Mouse (Mus musculus) C2C12 (cell line): Measurements from ENCODE around the gene Rlf. TPM values are rescaled to one million over a fixed set of nuclear protein-coding genes. Genes with fewer than 3 reads are reported as not detected.

Source experiments
- H3K27me3 ChIP-seq: one replicate; pipeline ENCODE4 v1.6.1; 2011; ENCODE audit not compliant: control insufficient read depth, insufficient read depth, insufficient read length
- H3K36me3 ChIP-seq: one replicate; pipeline ENCODE4 v1.6.1; 2011; ENCODE audit not compliant: control insufficient read depth, insufficient read depth
- H3K4me3 ChIP-seq: one replicate; pipeline ENCODE4 v1.5.1; 2011; ENCODE audit warnings: mild to moderate bottlenecking, control low read depth; ENCODE audit not compliant: poor library complexity, insufficient read depth, severe bottlenecking
- H3K79me2 ChIP-seq: one replicate; pipeline ENCODE4 v1.6.1; 2011; ENCODE audit not compliant: control insufficient read depth, insufficient read depth
- H3K79me3 ChIP-seq: one replicate; pipeline ENCODE4 v1.6.1; 2011; ENCODE audit warnings: low read depth, control low read depth
- H3ac ChIP-seq: one replicate; pipeline ENCODE3; 2011; ENCODE audit warnings: low read depth; ENCODE audit not compliant: control insufficient read depth, insufficient read length
- CEBPB ChIP-seq: IDR thresholded peaks from one replicate; pipeline ENCODE4 v1.6.1; 2011; ENCODE audit warnings: low read depth, mild to moderate bottlenecking, control low read depth, moderate library complexity
- CTCF ChIP-seq: IDR thresholded peaks from one replicate; pipeline ENCODE4 v1.5.1; 2011; ENCODE audit not compliant: control insufficient read depth, insufficient read depth, insufficient read length
- FOSL1 ChIP-seq: IDR thresholded peaks from one replicate; pipeline ENCODE4 v1.8.0; 2011; ENCODE audit warnings: mild to moderate bottlenecking, low read length; ENCODE audit not compliant: poor library complexity, insufficient read depth, severe bottlenecking
- MAX ChIP-seq: IDR thresholded peaks from one replicate; pipeline ENCODE4 v1.6.1; 2011; ENCODE audit warnings: mild to moderate bottlenecking, control low read depth
- MYOD1 ChIP-seq: IDR thresholded peaks from one replicate; pipeline ENCODE4 v1.6.1; 2011; ENCODE audit warnings: low read depth; ENCODE audit not compliant: control insufficient read depth, insufficient read length
- MYOG ChIP-seq: IDR thresholded peaks from one replicate; pipeline ENCODE4 v1.6.1; 2011; ENCODE audit not compliant: control insufficient read depth, insufficient read length; ENCODE audit errors: extremely low read depth
- USF1 ChIP-seq: IDR thresholded peaks from one replicate; pipeline ENCODE4 v1.6.1; 2011; ENCODE audit warnings: low read depth, mild to moderate bottlenecking, control low read depth, moderate library complexity
- long read RNA-seq, 2 experiments: library from polyadenylated mRNA; unstranded; transcript quantifications; one replicate each; pipeline ENCODE4 v2.0.0; 2019 to 2020
- polyA plus RNA-seq: library from polyadenylated mRNA; unstranded; fragments of >200 nt; fragmentation: generic; extraction: Trizol; gene quantifications from one replicate; pipeline ENCODE4 v1.2.1, GENCODE M21; 2012; ENCODE audit warnings: missing spikeins

The Rlf gene
- 3.0 TPM for polyA plus RNA-seq
- long read RNA-seq, experiment 1, full-length matches to known transcripts: 4 of 8 reads
- long read RNA-seq, experiment 1, partial matches to known transcripts: 0 of 8 reads
- long read RNA-seq, experiment 1, other reads (novel, unspliced or antisense): 4 of 8 reads
- long read RNA-seq, experiment 2, full-length matches to known transcripts: 55 of 62 reads
- long read RNA-seq, experiment 2, partial matches to known transcripts: 2 of 62 reads
- long read RNA-seq, experiment 2, other reads (novel, unspliced or antisense): 5 of 62 reads

- H3K79me2 ChIP-seq: peaks cover 56% of the 10 kb centered on the region
- peak within 1 kb of the TSS; percentile 86 for H3K4me3 ChIP-seq
- H3ac ChIP-seq: peak within 1 kb of the TSS; percentile 70
- peaks cover 49% of the 10 kb centered on the region for H3K79me3 ChIP-seq
- H3K27me3 ChIP-seq: no peaks in the 10 kb centered on the region
- H3K36me3 ChIP-seq: no peaks in the 10 kb centered on the region
- TF ChIP-seq USF1 (peak; percentile 80), CTCF (no peak)
Observed at GRCm38 (mm10) chr4:121214793-121215304, at the start of gene Rlf. TSS of gene Rlf (minus strand) at chr4:121215084.

- peaks cover 3% of the 10 kb centered on the region for H3K27me3 ChIP-seq
- H3K4me3 ChIP-seq: no peak overlapping the region
- no peaks in the 10 kb centered on the region for H3K79me2 ChIP-seq
- no peak overlapping the region for H3ac ChIP-seq
- no peaks in the 10 kb centered on the region for H3K36me3 ChIP-seq
- H3K79me3 ChIP-seq: no peaks in the 10 kb centered on the region
- no peak for TF ChIP-seq USF1
- TF ChIP-seq MYOD1: no peak
- TF ChIP-seq FOSL1: no peak
- TF ChIP-seq MYOG: no peak
- no peak for TF ChIP-seq CTCF
- no peak for TF ChIP-seq MAX
- TF ChIP-seq CEBPB: no peak
Observed at GRCm38 (mm10) chr4:121241612-121242000, 26.7 kb upstream of the Rlf start.

GRCm38 (mm10) chr4:121240637-121241611 lies 26.0 kb upstream of the Rlf start:
- peaks cover 3% of the 10 kb centered on the region for H3K27me3 ChIP-seq
- no peak overlapping the region for H3ac ChIP-seq
- no peak for TF ChIP-seq CEBPB
- TF ChIP-seq CTCF: peak; percentile 8
- no peak for TF ChIP-seq MYOG
- H3K79me3 ChIP-seq: no peaks in the 10 kb centered on the region
- no peak overlapping the region for H3K4me3 ChIP-seq
- no peaks in the 10 kb centered on the region for H3K79me2 ChIP-seq
- no peaks in the 10 kb centered on the region for H3K36me3 ChIP-seq

GRCm38 (mm10) chr4:121239878-121240277 lies 25.0 kb upstream of the Rlf start:
- Histone ChIP-seq H3K36me3 (no peaks in the 10 kb centered on the region), H3K79me2 (no peaks in the 10 kb centered on the region), H3K79me3 (no peaks in the 10 kb centered on the region), H3ac (no peak overlapping the region), H3K4me3 (no peak overlapping the region), H3K27me3 (peaks cover 3% of the 10 kb centered on the region)
- TF ChIP-seq MYOD1 (no peak), CEBPB (no peak), MYOG (no peak), USF1 (no peak), CTCF (no peak), MAX (no peak), FOSL1 (no peak)

- Histone ChIP-seq H3K27me3 (no peaks in the 10 kb centered on the region), H3K4me3 (no peak overlapping the region), H3K79me2 (no peaks in the 10 kb centered on the region), H3K79me3 (no peaks in the 10 kb centered on the region), H3K36me3 (no peaks in the 10 kb centered on the region), H3ac (no peak overlapping the region)
- TF ChIP-seq MYOG: no peak
- no peak for TF ChIP-seq MAX
- no peak for TF ChIP-seq MYOD1
- no peak for TF ChIP-seq USF1
- no peak for TF ChIP-seq CEBPB
Observed at GRCm38 (mm10) chr4:121231772-121232414, 17.0 kb upstream of the Rlf start.
